Mouse (Mus musculus) adrenal gland, postnatal 36 days (tissue): Measurements from ENCODE around the gene Scp2. TPM values are rescaled to one million over a fixed set of nuclear protein-coding genes. Genes with fewer than 3 reads are reported as not detected.
A peak's percentile ranks its signal among the peaks of the same experiment; 100 is the strongest.

Source experiments
- DNase-seq, 2 experiments: peaks; one replicate each; pipeline ENCODE4 v3.0.0; 2021; ENCODE audit warnings: mixed read lengths in 1 of 2
- microRNA-seq: library from miRNA; unstranded; fragments of <30 nt; microRNA quantifications from one replicate; pipeline ENCODE4 v1.2.0, GENCODE M21; 2021
- total RNA-seq, 2 experiments: library from RNA; stranded (reverse); gene quantifications; 2 replicates each; pipeline ENCODE4 v1.2.3; 2021

Scp2 gene
- total RNA-seq, 2 experiments from 2014 or later = 321 to 364 TPM

DNA sequence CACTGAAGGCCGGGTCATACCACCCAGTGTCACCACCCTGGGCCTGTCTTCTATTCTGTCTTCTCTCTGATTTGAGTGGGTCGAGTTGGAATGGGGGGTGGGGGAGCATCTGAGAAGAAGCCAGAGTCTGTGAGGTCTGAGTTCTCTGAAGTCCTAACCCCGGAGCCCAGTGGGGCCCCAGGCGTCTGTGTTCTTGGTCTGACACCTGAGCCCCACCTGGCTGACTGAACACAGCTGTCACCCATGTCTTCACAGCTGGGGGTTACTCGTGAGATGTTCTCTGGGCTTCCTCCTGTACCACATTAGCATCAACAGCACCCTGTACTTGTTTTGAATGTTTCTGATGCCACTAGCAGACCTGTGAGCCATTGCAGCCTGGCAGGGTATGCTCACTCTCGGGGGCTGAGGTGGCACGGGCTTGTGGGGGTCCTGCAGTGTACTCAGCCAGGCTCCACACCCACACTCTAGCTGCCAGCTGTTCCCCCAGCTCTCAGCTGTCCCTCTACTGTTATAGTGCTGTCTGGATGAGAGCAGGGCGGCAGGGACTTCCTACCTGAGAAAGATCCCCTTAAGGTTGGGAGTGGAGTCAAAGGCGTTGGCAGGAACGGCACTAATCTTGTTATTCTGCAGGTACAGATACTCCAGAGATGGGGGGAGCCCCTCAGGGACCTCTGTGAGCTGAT lies 126.4 kb downstream of the Scp2 start:
- DNase-seq = no peak

DNA sequence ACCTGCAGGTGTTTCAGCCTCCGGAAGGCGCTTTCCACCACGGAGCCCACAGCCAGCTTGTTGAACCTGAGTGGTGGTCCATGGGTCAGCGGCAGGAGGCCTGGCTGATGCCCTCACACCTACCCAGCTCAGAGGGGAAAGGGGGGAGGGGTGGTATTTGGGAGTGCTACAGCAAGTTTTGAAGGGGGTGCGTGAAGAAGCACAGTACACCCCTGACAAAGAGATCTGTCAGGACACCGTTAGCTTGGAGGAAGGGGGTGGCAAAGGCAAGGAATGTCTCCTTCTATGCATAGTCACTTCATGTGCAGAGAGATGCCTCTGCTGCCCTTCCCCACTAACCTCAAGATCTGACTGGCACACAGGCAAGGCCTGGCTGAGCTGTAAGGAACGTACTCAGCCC lies 127.0 kb downstream of the Scp2 start:
- no peak for DNase-seq

- DNase-seq = no peak
Observed at GRCm38 (mm10) chr4:108016321-108016720, 128.5 kb downstream of the Scp2 start.

- DNase-seq = peak; percentile 77 to 78
Observed at GRCm38 (mm10) chr4:108015067-108015765, 129.6 kb downstream of the Scp2 start.

DNA sequence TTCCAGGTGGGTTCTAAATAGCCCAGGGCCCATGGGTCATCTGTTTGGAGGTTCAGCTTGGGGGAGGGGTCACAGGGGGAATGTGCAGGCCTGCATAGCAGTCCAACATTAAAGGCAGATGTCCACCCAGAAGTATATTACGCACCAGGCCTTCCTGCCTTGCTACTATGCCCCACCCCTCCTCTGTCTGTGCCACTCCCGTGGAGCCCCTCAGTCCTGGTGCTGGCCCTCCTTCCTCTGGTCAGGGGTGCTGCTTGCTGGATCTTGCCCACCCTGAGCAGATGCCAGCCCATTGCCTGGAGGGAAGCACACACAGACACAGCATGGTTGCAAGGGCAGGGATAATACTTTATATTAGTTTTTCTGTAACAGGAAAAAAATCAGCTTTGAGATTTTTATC lies 130.3 kb downstream of the Scp2 start:
- no peak for DNase-seq

GRCm38 (mm10) chr4:108008541-108008940 lies 136.3 kb downstream of the Scp2 start:
- DNase-seq = no peak

DNA sequence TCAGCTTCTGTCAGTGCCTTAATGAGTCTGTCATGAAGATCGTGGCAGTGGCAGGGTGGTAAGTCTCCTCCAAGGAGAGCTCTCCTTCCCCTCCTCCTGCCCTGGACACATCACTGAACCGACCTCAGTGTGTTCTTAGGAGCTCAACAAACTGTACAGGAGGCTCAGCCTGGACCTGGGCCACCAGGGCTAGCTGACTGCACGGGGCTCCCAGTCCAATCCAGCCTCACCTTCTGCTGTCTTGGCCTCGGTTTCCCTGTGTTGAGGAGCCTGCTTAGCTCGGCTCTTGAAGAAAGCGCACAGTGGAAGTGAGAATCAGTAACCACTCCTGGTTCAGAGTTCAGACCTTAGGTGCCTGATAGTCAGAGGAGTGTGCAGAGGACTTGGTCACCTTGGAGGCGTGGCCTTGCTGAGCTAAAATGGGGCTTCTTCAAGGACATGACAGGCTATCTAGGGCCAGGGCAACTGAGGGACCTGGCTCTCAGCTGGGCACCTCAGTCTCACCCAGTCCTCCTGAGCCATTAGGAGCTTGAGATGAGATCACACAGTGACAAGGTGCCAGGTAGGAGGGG lies 137.2 kb downstream of the Scp2 start:
- DNase-seq = no peak

DNA sequence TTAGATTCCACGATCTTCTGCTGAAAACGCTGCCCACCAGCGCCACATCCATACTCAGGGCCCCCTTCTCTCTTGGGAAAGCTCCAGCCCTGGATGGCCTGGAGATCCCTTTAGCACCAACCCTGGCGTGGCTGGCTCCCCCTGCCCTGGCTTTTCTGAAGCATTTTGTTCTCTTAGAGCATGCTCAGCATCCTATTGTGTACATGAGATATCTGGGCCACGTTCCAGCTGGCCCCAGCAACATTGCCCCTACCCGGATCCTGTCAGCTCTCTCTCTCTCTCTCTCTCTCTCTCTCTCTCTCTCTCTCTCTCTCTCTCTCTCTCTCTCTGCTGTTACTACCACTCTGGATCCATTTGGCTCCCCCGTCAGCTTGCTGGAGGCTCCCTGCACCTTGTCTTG lies 139.5 kb downstream of the Scp2 start:
- DNase-seq = no peak

DNA sequence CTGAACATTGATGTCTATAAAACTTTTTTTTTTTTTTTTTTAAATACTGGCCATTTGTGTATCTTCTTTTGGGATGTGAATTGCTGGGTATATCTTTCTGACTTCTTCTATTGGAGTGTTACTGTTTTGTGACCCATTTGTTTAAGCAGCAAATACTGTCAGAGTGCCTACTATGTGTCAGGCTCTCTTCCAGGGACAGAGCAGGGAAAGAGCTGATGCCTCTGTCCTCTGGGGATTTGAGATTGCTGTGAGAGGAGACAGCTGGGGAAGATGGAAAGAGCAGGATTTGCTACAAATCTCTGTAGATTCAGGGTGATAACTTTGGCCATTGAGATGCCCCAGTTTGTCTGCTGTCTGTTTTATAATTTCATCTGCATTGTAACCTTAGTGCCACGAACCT lies 145.4 kb downstream of the Scp2 start:
- DNase-seq = no peak

DNA sequence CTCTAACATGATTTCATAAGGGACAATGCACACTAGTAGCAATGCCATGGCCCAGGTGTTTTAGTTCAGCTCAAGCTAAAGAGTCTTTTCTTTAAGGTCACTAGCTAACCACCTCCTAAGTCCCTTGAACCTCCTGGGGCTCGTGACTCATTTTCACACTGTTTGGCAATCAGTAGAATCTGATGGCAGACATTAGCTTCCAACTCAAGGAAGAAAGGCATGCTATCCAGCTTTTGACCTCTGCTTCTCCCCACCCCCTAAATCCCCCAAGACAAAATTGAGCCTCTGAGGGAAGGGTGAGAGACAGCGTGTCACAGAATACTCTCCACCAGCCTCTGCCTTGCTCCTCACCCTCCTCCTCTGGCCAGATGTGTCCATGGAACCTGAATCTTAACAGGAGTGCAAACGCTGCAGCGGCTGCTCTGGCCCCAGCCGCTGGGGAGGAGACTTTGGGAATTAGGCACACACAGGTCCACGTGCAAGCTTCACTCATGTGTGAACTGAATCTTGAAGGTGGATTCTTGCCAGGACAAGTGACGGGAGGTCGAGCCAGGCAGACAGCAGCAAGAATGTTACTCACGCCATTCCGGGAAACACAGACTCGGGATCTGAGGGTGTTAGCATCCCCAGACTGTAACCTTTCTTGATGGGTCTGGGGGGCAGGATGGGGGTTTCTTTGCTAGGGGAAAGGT lies 146.0 kb downstream of the Scp2 start:
- peak in 1 of 2 experiments; percentile 28 for DNase-seq

DNA sequence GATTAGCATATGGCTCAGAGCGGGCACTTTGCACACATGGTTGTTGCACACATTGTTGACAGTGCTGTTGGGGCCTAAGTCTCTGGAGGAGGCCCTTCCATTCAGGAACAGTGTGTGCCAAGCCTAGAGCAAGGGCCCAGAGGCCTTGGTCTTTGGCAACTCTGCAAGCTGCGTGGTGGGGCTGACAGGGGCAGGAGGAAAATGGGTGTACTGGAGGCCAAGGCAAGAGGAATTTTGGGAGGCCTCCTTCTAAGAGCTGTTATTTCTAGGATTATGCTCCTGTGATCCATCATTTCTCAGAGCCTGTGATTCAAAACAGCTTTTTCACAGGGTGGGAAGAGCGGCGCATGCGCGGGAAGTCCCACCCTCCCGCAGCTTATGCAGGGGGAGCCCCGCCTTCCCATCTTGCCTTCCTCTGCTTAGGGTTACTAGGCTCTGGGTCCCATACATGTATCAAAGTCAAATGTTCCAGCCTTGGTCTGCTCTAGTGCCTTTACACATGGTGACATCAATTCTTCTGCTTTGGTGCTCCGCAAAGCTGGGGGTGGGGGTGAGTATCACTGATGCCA lies 148.3 kb downstream of the Scp2 start:
- no peak for DNase-seq

DNA sequence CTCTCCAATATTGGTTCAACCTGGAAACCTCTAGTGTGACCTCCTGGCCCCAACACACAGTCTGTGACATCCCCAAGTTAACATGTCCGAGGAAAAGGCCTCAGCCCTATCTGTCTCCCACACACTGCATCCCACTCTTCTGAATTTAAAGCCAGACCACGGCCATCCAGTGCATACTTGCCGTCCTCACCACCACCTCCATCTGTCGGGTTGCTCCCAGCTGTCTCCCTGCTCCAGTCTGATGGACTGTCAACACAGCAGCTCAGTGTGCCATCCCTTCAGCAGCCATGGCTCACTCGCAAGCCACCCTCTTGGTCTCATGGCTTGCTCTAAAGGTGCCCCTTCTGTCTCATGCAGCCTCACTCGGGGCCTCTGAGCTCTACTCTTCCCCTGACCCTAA lies 149.1 kb downstream of the Scp2 start:
- no peak for DNase-seq

- no peak for DNase-seq
Observed at GRCm38 (mm10) chr4:107995011-107995410, 149.8 kb downstream of the Scp2 start.

Small RNA genes within 50 kb of the gene (microRNA-seq; reads per million reads assigned to microRNA genes)
- gene Mir6397 = not detected

Other genes starting within 250 kb of the Scp2 start
- gene Cpt2, start 221.4 kb downstream of the Scp2 start, total RNA-seq = 100 to 1,000 TPM; 146 to 208 TPM
- under 1 TPM; 0.30 to 0.43 TPM for gene Slc1a7, start 176.7 kb downstream of the Scp2 start, total RNA-seq
- gene Podn, start 48.6 kb downstream of the Scp2 start, total RNA-seq = 1 to 10 TPM; 8.2 to 9.9 TPM
- gene Echdc2, start 20.4 kb upstream of the Scp2 start, total RNA-seq = 10 to 100 TPM; 25.9 to 26.4 TPM
- gene Zyg11a, start 73.0 kb upstream of the Scp2 start, total RNA-seq = 1 to 10 TPM; 1.0 to 2.8 TPM
- 10 to 100 TPM; 32.6 to 50.0 TPM for gene Zyg11b, start 156.1 kb upstream of the Scp2 start, total RNA-seq
- 10 to 100 TPM; 39.0 to 46.7 TPM for gene Coa7, start 183.1 kb upstream of the Scp2 start, total RNA-seq
- 1 to 10 TPM; 3.6 to 7.8 TPM for gene Shisal2a, start 238.4 kb upstream of the Scp2 start, total RNA-seq